Mouse (Mus musculus) forebrain, embryonic 13.5 days (tissue): ENCODE results near the gene Klhdc2. TPM values are rescaled to one million over a fixed set of nuclear protein-coding genes. Genes with fewer than 3 reads are reported as not detected.

Source experiments
- ATAC-seq: fragments of 200-750 bp; cut with Nextera tagmentation; 2 replicates; pipeline ENCODE4 v1.8.0; 2017
- H3K27ac ChIP-seq: fragments of 300-500 bp; sonication (generic); 2 replicates; pipeline ENCODE4 v1.5.1; 2015; ENCODE audit warnings: inconsistent platforms, mild to moderate bottlenecking, moderate library complexity
- H3K27me3 ChIP-seq: fragments of 300-500 bp; sonication (generic); 2 replicates; pipeline ENCODE4 v1.6.1; 2015; ENCODE audit warnings: mild to moderate bottlenecking, inconsistent platforms
- H3K36me3 ChIP-seq: fragments of 300-500 bp; sonication (generic); 2 replicates; pipeline ENCODE4 v1.6.1; 2015; ENCODE audit warnings: mild to moderate bottlenecking, inconsistent platforms; ENCODE audit not compliant: poor library complexity, severe bottlenecking
- H3K4me1 ChIP-seq: fragments of 300-500 bp; sonication (generic); 2 replicates; pipeline ENCODE4 v1.6.1; 2015; ENCODE audit warnings: inconsistent platforms
- H3K4me2 ChIP-seq: fragments of 300-500 bp; sonication (generic); 2 replicates; pipeline ENCODE4 v1.6.1; 2015; ENCODE audit warnings: inconsistent platforms, mild to moderate bottlenecking, moderate library complexity
- H3K4me3 ChIP-seq: fragments of 300-500 bp; sonication (generic); 2 replicates; pipeline ENCODE4 v1.5.1; 2015; ENCODE audit warnings: mild to moderate bottlenecking, inconsistent platforms
- H3K9ac ChIP-seq: fragments of 300-500 bp; sonication (generic); 2 replicates; pipeline ENCODE4 v1.6.1; 2015; ENCODE audit warnings: mild to moderate bottlenecking, inconsistent platforms
- H3K9me3 ChIP-seq: fragments of 300-500 bp; sonication (generic); replicated peaks from 2 replicates; pipeline ENCODE4 v1.6.1; 2016; ENCODE audit warnings: inconsistent platforms
- WGBS: fragments of 180-500 bp; shearing (Covaris S2); methylation state at CpG from one replicate; pipeline ENCODE4 v1.1.7; 2015; 5-methylcytosine and 5-hydroxymethylcytosine counted together
- polyA plus RNA-seq: library from polyadenylated mRNA; unstranded; fragments of >200 nt; fragmentation: Nextera tagmentation; extraction: Ambion mirVana; gene quantifications from 2 replicates; pipeline ENCODE4 v1.2.1, GENCODE M21; 2015

Gene Klhdc2
- polyA plus RNA-seq, 1 experiment from 2014 or later, result 264 TPM

GRCm38 (mm10) chr12:69287535-69287934 is 8.9 kb upstream of the Klhdc2 start:
- H3K4me3 ChIP-seq, result no peak overlapping the region
- H3K27me3 ChIP-seq, result no peaks in the 10 kb centered on the region
- WGBS, result 90% methylated on average over 8 of the region's 8 CpGs
- no peak overlapping the region for H3K27ac ChIP-seq
- ATAC-seq, result no peak
- no peak overlapping the region for H3K9ac ChIP-seq
- H3K9me3 ChIP-seq, result no peaks in the 10 kb centered on the region
- H3K4me1 ChIP-seq, result no peaks in the 10 kb centered on the region
- H3K4me2 ChIP-seq, result no peak overlapping the region
- H3K36me3 ChIP-seq, result no peaks in the 10 kb centered on the region

GRCm38 (mm10) chr12:69288699-69289098 is 7.8 kb upstream of the Klhdc2 start:
- Histone ChIP-seq H3K4me1 (no peaks in the 10 kb centered on the region), H3K36me3 (no peaks in the 10 kb centered on the region), H3K9me3 (no peaks in the 10 kb centered on the region), H3K4me2 (no peak overlapping the region), H3K27me3 (no peaks in the 10 kb centered on the region), H3K9ac (no peak overlapping the region), H3K27ac (no peak overlapping the region), H3K4me3 (no peak overlapping the region)
- 85% methylated on average over 9 of the region's 9 CpGs for WGBS
- ATAC-seq, result no peak

GRCm38 (mm10) chr12:69292401-69292800 is 4.1 kb upstream of the Klhdc2 start:
- no peak for ATAC-seq
- Histone ChIP-seq H3K9ac (no peak overlapping the region), H3K27ac (no peak overlapping the region), H3K4me2 (no peak overlapping the region), H3K27me3 (no peaks in the 10 kb centered on the region), H3K4me1 (peaks cover 7% of the 10 kb centered on the region), H3K4me3 (no peak overlapping the region), H3K36me3 (no peaks in the 10 kb centered on the region), H3K9me3 (no peaks in the 10 kb centered on the region)
- WGBS, result 87% methylated on average over 6 of the region's 6 CpGs

- no peak for ATAC-seq
- WGBS, result 69% methylated on average over 2 of the region's 2 CpGs
Observed at GRCm38 (mm10) chr12:69293815-69294214, 2.7 kb upstream of the Klhdc2 start.

GRCm38 (mm10) chr12:69294936-69295335 is 1.5 kb upstream of the Klhdc2 start:
- Histone ChIP-seq H3K27ac (no peak overlapping the region), H3K4me1 (peaks cover 29% of the 10 kb centered on the region), H3K4me2 (no peak overlapping the region), H3K4me3 (no peak overlapping the region), H3K9me3 (no peaks in the 10 kb centered on the region), H3K9ac (no peak overlapping the region), H3K36me3 (peaks cover 14% of the 10 kb centered on the region), H3K27me3 (no peaks in the 10 kb centered on the region)
- ATAC-seq, result no peak
- WGBS, result 90% methylated on average over 2 of the region's 2 CpGs

More at GRCm38 (mm10) chr12:69293815-69294214, 2.7 kb upstream of the Klhdc2 start:
- no peak overlapping the region for H3K4me3 ChIP-seq
- H3K4me2 ChIP-seq, result no peak overlapping the region
- H3K27ac ChIP-seq, result no peak overlapping the region
- no peaks in the 10 kb centered on the region for H3K9me3 ChIP-seq
- H3K27me3 ChIP-seq, result no peaks in the 10 kb centered on the region
- no peak overlapping the region for H3K9ac ChIP-seq
- H3K36me3 ChIP-seq, result peaks cover 3% of the 10 kb centered on the region; the same call in 1 of the 2 replicates
- H3K4me1 ChIP-seq, result peaks cover 21% of the 10 kb centered on the region

GRCm38 (mm10) chr12:69295651-69296050 is 830 bp upstream of the Klhdc2 start:
- Histone ChIP-seq H3K27ac (no peak overlapping the region), H3K4me3 (peak overlapping the region; percentile 96), H3K4me1 (peaks cover 29% of the 10 kb centered on the region), H3K27me3 (no peaks in the 10 kb centered on the region), H3K9ac (peak overlapping the region; percentile 98; the same call in 1 of the 2 replicates), H3K9me3 (no peaks in the 10 kb centered on the region), H3K4me2 (peak overlapping the region; percentile 76), H3K36me3 (peaks cover 21% of the 10 kb centered on the region)
- WGBS, result 82% methylated on average over 4 of the region's 4 CpGs
- no peak for ATAC-seq

- peak overlapping the region; percentile 76 for H3K4me2 ChIP-seq
- H3K27ac ChIP-seq, result peak overlapping the region; percentile 97
- H3K9me3 ChIP-seq, result no peaks in the 10 kb centered on the region
- no peaks in the 10 kb centered on the region for H3K27me3 ChIP-seq
- peak overlapping the region; percentile 96 for H3K4me3 ChIP-seq
- H3K4me1 ChIP-seq, result peaks cover 29% of the 10 kb centered on the region
- H3K9ac ChIP-seq, result peak overlapping the region; percentile 98
- peaks cover 38% of the 10 kb centered on the region for H3K36me3 ChIP-seq
- 19% methylated on average over 20 of the region's 20 CpGs for WGBS
- no peak; the same call in 1 of the 2 replicates for ATAC-seq
Observed at GRCm38 (mm10) chr12:69297411-69298150, 1.1 kb downstream of the Klhdc2 start.

GRCm38 (mm10) chr12:69298281-69298680 is 1.8 kb downstream of the Klhdc2 start:
- no peak overlapping the region for H3K9ac ChIP-seq
- no peak for ATAC-seq
- H3K4me1 ChIP-seq, result peaks cover 29% of the 10 kb centered on the region
- H3K27me3 ChIP-seq, result no peaks in the 10 kb centered on the region
- H3K4me2 ChIP-seq, result peak overlapping the region; percentile 76
- no peaks in the 10 kb centered on the region for H3K9me3 ChIP-seq
- H3K36me3 ChIP-seq, result peaks cover 44% of the 10 kb centered on the region
- H3K27ac ChIP-seq, result no peak overlapping the region
- H3K4me3 ChIP-seq, result peak overlapping the region; percentile 96
- WGBS, result 90% methylated on average over 4 of the region's 4 CpGs

- Histone ChIP-seq H3K36me3 (peaks cover 52% of the 10 kb centered on the region), H3K27ac (no peak overlapping the region), H3K4me1 (peaks cover 29% of the 10 kb centered on the region), H3K4me2 (peak overlapping the region; percentile 76), H3K9me3 (no peaks in the 10 kb centered on the region), H3K27me3 (no peaks in the 10 kb centered on the region), H3K4me3 (peak overlapping the region; percentile 7; the same call in 1 of the 2 replicates), H3K9ac (no peak overlapping the region)
- 74% methylated on average over 12 of the region's 12 CpGs for WGBS
- no peak for ATAC-seq
Observed at GRCm38 (mm10) chr12:69299231-69299630, 2.8 kb downstream of the Klhdc2 start.

- ATAC-seq, result no peak
- H3K4me3 ChIP-seq, result no peak overlapping the region
- H3K27me3 ChIP-seq, result no peaks in the 10 kb centered on the region
- H3K9ac ChIP-seq, result no peak overlapping the region
- no peaks in the 10 kb centered on the region for H3K9me3 ChIP-seq
- no peak overlapping the region; the same call in 1 of the 2 replicates for H3K4me2 ChIP-seq
- peaks cover 56% of the 10 kb centered on the region for H3K36me3 ChIP-seq
- 92% methylated on average over 3 of the region's 3 CpGs for WGBS
- H3K4me1 ChIP-seq, result peaks cover 29% of the 10 kb centered on the region
- no peak overlapping the region for H3K27ac ChIP-seq
Observed at GRCm38 (mm10) chr12:69299831-69300230, 3.4 kb downstream of the Klhdc2 start.

- no peaks in the 10 kb centered on the region for H3K9me3 ChIP-seq
Observed at GRCm38 (mm10) chr12:69300391-69300790, 3.9 kb downstream of the Klhdc2 start.

GRCm38 (mm10) chr12:69302171-69302570 is 5.7 kb downstream of the Klhdc2 start:
- Histone ChIP-seq H3K27me3 (no peaks in the 10 kb centered on the region), H3K9ac (no peak overlapping the region), H3K4me1 (peaks cover 22% of the 10 kb centered on the region), H3K9me3 (no peaks in the 10 kb centered on the region), H3K27ac (no peak overlapping the region), H3K4me2 (no peak overlapping the region), H3K36me3 (peaks cover 80% of the 10 kb centered on the region), H3K4me3 (no peak overlapping the region)
- WGBS, result 95% methylated on average over 12 of the region's 12 CpGs
- no peak for ATAC-seq

More at GRCm38 (mm10) chr12:69300391-69300790, 3.9 kb downstream of the Klhdc2 start:
- Histone ChIP-seq H3K27me3 (no peaks in the 10 kb centered on the region), H3K27ac (no peak overlapping the region), H3K4me1 (peaks cover 29% of the 10 kb centered on the region), H3K36me3 (peaks cover 62% of the 10 kb centered on the region), H3K9ac (no peak overlapping the region), H3K4me3 (no peak overlapping the region), H3K4me2 (no peak overlapping the region)
- no peak for ATAC-seq
- WGBS, result 89% methylated on average over 2 of the region's 2 CpGs
